Mouse (Mus musculus): ENCODE data around the gene Pgap2.

DNA sequence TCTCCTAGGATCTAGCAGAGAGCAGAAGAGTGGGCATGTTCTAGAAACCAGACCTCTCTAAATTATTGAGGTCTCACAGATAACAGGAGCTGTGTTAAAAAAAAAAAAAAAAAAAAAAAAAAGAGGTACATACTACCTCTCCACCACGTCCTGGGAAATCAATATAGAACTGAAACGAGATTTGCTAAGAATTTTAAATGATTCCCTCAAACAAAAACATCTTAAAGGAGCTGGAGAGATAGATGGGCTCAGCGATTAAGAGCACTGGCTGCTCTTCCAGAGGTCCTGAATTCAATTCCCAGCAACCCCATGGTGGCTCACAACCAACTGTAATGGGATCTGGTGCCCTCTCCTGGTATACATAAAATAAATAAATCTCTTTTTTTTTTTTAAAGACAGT lies 1.1 kb downstream of the Pgap2 start:
- TF ChIP-seq HCFC1 (IDR thresholded peaks at IDR 0.05; ENCODE audit: low read depth, low read length) (no peak), CTCF (conservative IDR thresholded peaks at IDR 0.05 in 1 of 2, IDR thresholded peaks at IDR 0.05 in 1 of 2; ENCODE audit: low read depth in 2 of 2, low read length in 2 of 2) (0 out of 4 replicates have a peak, but pooled peaks of 1 of the 2 experiments have one; percentile 18), UBTF (IDR thresholded peaks at IDR 0.05; ENCODE audit: low read depth, low read length) (no peak), TBP (conservative IDR thresholded peaks at IDR 0.05; ENCODE audit: low read depth, low read length) (no peak), EP300 (IDR thresholded peaks at IDR 0.05; ENCODE audit: low read length) (no peak), POLR2A (IDR thresholded peaks at IDR 0.05; ENCODE audit: low read depth, low read length) (no peak), TCF12 (IDR thresholded peaks at IDR 0.05; ENCODE audit: low read depth, low read length) (no peak), MYC (IDR thresholded peaks at IDR 0.05; ENCODE audit: low read depth, low read length) (no peak), USF1 (IDR thresholded peaks at IDR 0.05; ENCODE audit: low read depth, low read length) (no peak), SIN3A (IDR thresholded peaks at IDR 0.05; ENCODE audit: low read length) (no peak), ZC3H11A (IDR thresholded peaks at IDR 0.05; ENCODE audit: low read depth, low read length) (no peak)
